Mouse (Mus musculus) small intestine, adult 2 months (tissue): ENCODE measurements around the gene Mei1.

Experiments used
- CTCF ChIP-seq: fragments of 200-500 bp; IDR thresholded peaks from 2 replicates; pipeline ENCODE4 v1.5.1; 2012; ENCODE audit warnings: low read depth, mild to moderate bottlenecking, control low read depth, inconsistent platforms, low read length, moderate library complexity, mixed read lengths; ENCODE audit not compliant: insufficient replicate concordance, insufficient read length; ENCODE audit errors: extremely low read depth
- POLR2A ChIP-seq: fragments of 200-500 bp; IDR thresholded peaks from 2 replicates; pipeline ENCODE4 v1.6.1; 2012; ENCODE audit warnings: low read depth, mild to moderate bottlenecking, control low read depth, inconsistent platforms, low read length, moderate library complexity

DNA sequence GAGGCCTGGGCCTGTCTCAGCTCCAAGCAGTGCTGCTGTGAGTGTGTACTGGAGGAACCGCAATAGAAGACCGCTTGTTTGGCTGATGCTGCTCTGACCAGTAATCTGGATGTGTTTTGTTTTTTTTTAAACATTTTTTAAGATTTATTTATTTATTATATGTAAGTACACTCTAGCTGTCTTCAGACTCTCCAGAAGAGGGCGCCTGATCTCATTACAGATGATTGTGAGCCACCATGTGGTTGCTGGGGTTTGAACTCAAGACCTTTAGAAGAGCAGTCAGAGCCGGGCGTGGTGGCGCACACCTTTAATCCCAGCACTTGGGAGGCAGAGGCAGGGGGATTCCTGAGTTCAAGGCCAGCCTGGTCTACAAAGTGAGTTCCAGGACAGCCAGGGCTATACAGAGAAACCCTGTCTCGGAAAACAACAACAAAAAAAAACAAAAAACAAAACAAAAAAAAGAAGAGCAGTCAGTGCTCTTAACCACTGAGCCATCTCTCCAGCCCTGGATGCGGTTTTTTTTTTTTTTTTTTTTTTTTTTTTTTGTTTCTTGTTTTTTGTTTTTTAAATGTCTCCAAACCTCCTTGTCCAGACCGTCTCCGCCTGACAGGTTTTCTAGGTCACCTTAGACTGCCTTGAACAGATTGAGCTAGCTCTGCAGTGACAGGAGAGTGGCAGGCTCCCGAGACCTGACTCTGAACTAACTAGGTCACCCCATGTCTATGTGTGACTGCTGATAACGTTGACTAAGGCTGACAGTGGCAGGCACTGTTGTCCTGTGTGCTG lies 33.7 kb upstream of the Mei1 start:
- TF ChIP-seq CTCF (no peak), POLR2A (no peak)
